Mouse (Mus musculus) CD4-positive, CD25-positive, alpha-beta regulatory T cell (primary cell): ENCODE data around the gene 1110032F04Rik. TPM values are rescaled to one million over a fixed set of nuclear protein-coding genes. Genes with fewer than 3 reads are reported as not detected.

Experiments used
- polyA plus RNA-seq: library from polyadenylated mRNA; unstranded; fragments of 100-300 nt; shearing (Covaris generic); gene quantifications from one replicate; pipeline ENCODE4 v1.2.1, GENCODE M21; 2017

1110032F04Rik gene
- polyA plus RNA-seq, result 52.6 TPM

DNA sequence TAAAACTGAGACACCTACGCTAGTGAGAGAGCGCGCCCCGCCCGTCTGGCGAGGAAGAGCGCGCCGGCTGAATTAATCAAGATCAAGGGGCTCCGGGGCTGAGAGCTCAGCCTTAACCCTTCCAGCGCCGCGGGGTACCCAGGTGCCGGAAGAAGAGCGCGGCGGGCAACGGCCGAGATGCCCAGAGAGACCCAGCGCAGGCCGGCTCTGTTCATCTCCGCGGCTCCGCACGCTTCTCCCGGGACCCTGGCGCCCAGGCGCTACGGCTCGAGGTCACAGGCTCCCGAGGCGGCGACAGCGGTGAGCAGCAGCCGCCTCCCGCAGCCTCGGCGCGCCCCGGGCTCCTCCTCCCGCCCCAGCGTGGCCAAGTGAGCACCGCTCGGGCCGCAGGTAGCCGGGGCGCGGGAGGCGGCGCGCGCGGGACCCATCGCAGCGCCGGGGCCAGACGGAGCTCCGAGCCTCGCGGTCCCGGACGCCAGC is at the start of gene 1110032F04Rik:
1110032F04Rik (plus strand) TSS at position 376 of the 480 bp plus-strand sequence.

Other genes starting within 250 kb of the 1110032F04Rik start
- not detected for gene Il12a, start 178.9 kb upstream of the 1110032F04Rik start, polyA plus RNA-seq
- gene Ift80, start 135.0 kb downstream of the 1110032F04Rik start, polyA plus RNA-seq, result 235 TPM
- gene Smc4, start 135.2 kb downstream of the 1110032F04Rik start, polyA plus RNA-seq, result 831 TPM
- gene Trim59, start 175.2 kb downstream of the 1110032F04Rik start, polyA plus RNA-seq, result 278 TPM